Mouse (Mus musculus) midbrain, embryonic 10.5 days (tissue): ENCODE results near the gene 1700028P14Rik. TPM values are rescaled to one million over a fixed set of nuclear protein-coding genes. Genes with fewer than 3 reads are reported as not detected.
"Not testable (repeated sequence)": the region's sequence is repeated elsewhere in the genome, so short reads cannot be mapped to it uniquely, and the experiment has no call there.

ENCODE experiments used
- DNase-seq: peaks from one replicate; pipeline ENCODE4 v3.0.0-alpha.2; 2017; ENCODE audit warnings: low spot score
- H3K27ac ChIP-seq: fragments of 300-500 bp; sonication (generic); replicated peaks from 2 replicates; pipeline ENCODE4 v1.5.1; 2016; ENCODE audit warnings: mild to moderate bottlenecking
- H3K27me3 ChIP-seq: fragments of 300-500 bp; sonication (generic); 2 replicates; pipeline ENCODE4 v1.6.1; 2016; ENCODE audit warnings: low read depth, mild to moderate bottlenecking; ENCODE audit not compliant: poor library complexity, severe bottlenecking
- H3K36me3 ChIP-seq: fragments of 300-500 bp; sonication (generic); 2 replicates; pipeline ENCODE4 v1.6.1; 2016; ENCODE audit warnings: mild to moderate bottlenecking, moderate library complexity
- H3K4me1 ChIP-seq: fragments of 300-500 bp; sonication (generic); 2 replicates; pipeline ENCODE4 v1.6.1; 2016
- H3K4me3 ChIP-seq: fragments of 300-500 bp; sonication (generic); 2 replicates; pipeline ENCODE4 v1.5.1; 2016; ENCODE audit warnings: mild to moderate bottlenecking, moderate library complexity
- H3K9me3 ChIP-seq: fragments of 300-500 bp; sonication (generic); replicated peaks from 2 replicates; pipeline ENCODE4 v1.6.1; 2016; ENCODE audit warnings: mild to moderate bottlenecking
- WGBS: fragments of 180-500 bp; shearing (Covaris S2); methylation state at CpG from one replicate; pipeline ENCODE4 v1.1.7; 2016; 5-methylcytosine and 5-hydroxymethylcytosine counted together
- polyA plus RNA-seq: library from polyadenylated mRNA; unstranded; fragments of >200 nt; fragmentation: Nextera tagmentation; extraction: Ambion mirVana; gene quantifications from 2 replicates; pipeline ENCODE4 v1.2.1, GENCODE M21; 2016

Gene 1700028P14Rik
- polyA plus RNA-seq = 0.14 TPM in 1 of 2 replicates, not detected in the other

DNA sequence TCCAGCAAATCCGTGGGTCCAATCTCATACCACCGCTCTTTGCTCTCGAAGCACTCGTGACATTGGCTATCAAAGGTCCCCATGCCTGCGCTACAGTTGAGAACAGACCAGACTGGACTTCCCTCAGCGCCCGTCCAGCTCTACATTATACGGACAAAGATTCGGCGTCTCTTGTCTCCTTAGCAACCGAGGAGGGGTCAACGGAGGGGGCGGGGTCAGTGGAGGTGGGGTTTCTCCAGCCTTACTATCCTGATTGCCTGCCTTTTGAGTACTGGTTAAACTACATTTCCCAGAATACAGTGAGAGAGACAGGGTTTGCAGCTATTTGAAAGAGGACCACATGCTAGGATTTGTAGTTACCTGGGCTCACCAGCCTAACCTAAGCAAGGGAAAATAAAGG is at the start of gene 1700028P14Rik:
Gene 1700028P14Rik, minus strand, starts transcription at position 169 of the 400 bp plus-strand sequence.
- H3K9me3 ChIP-seq = no peaks in the 10 kb centered on the region
- no peak within 1 kb of the TSS for H3K27ac ChIP-seq
- H3K4me1 ChIP-seq = peaks cover 6% of the 10 kb centered on the region
- no peaks in the 10 kb centered on the region for H3K36me3 ChIP-seq
- H3K4me3 ChIP-seq = peak within 1 kb of the TSS; percentile 38
- WGBS = 6% methylated on average over 13 of the region's 13 CpGs
- peaks cover 10% of the 10 kb centered on the region; the same call in 1 of the 2 replicates for H3K27me3 ChIP-seq
- peak; percentile 76 for DNase-seq

DNA sequence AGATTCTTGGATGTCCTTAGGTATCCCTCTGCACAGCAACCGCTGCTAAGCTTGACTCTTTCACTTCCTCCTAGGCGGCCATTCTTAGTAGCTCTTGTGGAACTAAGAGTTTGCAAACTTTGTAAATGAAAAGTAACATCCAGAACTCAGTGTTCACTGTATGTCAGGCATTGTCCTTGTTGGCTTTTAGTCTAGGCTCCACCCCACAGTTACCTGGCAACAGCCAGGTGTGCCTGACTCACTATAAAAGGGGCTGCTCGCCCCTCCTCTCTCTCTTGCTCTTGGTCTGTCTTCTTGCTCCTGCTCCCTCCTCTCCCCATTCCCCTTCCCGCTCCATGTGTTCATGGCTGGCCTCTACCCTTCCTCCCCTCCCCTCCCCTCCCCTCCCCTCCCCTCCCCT is 46.5 kb upstream of the 1700028P14Rik start:
- Histone ChIP-seq H3K4me1 (peaks cover 5% of the 10 kb centered on the region), H3K27me3 (no peaks in the 10 kb centered on the region), H3K27ac (no peak overlapping the region), H3K9me3 (no peaks in the 10 kb centered on the region), H3K4me3 (no peak overlapping the region), H3K36me3 (peaks cover 95% of the 10 kb centered on the region)
- WGBS = 87% methylated on average over 4 of the region's 4 CpGs
- DNase-seq = no peak

DNA sequence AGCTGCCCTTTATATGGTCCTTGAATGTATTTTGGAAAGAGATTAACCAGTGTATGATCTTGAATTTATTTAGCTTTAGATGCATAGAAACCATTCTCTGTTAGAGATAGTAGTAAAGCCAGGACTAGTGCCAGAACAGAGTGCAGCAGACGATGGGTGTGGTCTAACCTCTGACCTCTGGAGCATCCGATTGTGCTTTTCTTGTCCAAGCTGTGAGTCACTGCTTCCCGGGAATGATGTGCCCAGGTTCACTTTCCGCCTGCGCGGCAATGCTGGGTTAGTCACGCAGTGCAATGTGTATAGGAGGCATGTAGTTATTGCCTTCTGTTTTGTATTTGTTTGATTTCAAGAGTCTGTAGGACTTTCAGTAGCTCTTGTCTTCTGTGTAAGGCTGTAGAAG is 45.8 kb upstream of the 1700028P14Rik start:
- H3K27me3 ChIP-seq = no peaks in the 10 kb centered on the region
- H3K9me3 ChIP-seq = no peaks in the 10 kb centered on the region
- H3K4me3 ChIP-seq = no peak overlapping the region
- 86% methylated on average over 7 of the region's 7 CpGs for WGBS
- H3K4me1 ChIP-seq = peaks cover 5% of the 10 kb centered on the region
- peaks cover 90% of the 10 kb centered on the region for H3K36me3 ChIP-seq
- H3K27ac ChIP-seq = no peak overlapping the region
- DNase-seq = no peak

DNA sequence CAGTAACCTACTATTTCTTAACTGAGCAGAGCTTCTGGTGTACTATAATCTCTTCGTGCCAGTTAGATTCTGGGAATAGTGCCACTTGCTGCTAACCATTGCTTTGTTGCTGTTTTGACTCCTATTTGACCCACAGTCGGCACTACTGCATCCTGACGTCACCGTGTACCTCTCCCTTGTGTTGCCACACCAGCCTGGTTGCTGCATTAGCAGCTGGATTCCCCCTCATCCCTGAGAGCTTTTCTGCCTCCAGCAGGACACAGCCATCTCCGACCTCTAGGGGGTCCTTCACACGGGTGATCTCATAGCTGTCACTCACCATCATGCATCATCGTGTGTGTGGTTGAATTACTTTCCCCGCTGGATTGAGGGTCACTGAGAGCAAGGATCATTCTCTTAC is 45.2 kb upstream of the 1700028P14Rik start:
- 86% methylated on average over 8 of the region's 8 CpGs for WGBS
- no peak for DNase-seq
- H3K27me3 ChIP-seq = no peaks in the 10 kb centered on the region
- H3K4me3 ChIP-seq = no peak overlapping the region
- no peak overlapping the region for H3K27ac ChIP-seq
- H3K9me3 ChIP-seq = no peaks in the 10 kb centered on the region
- peaks cover 85% of the 10 kb centered on the region for H3K36me3 ChIP-seq
- peaks cover 5% of the 10 kb centered on the region for H3K4me1 ChIP-seq

DNA sequence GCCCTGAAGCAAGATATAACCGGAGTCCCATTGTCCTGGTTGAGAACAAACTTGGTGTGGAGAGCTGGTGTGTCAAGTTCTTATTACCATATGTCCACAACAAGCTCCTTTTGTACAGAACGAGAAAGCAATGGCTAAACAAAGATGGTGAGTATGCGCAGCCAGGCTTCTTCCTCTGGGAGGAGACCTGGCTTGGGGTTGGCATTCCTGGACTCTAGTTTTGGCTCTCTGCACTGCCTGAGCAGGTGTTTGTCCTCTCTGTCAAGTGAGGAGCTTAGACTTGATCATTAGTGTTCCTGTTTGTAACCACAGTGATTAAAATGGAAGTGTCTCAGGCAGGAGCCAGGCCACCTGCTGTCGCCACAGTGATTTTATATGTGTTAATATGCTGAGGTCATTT is 41.7 kb upstream of the 1700028P14Rik start:
- Histone ChIP-seq H3K36me3 (peaks cover 60% of the 10 kb centered on the region), H3K4me1 (peaks cover 20% of the 10 kb centered on the region), H3K9me3 (no peaks in the 10 kb centered on the region)

DNA sequence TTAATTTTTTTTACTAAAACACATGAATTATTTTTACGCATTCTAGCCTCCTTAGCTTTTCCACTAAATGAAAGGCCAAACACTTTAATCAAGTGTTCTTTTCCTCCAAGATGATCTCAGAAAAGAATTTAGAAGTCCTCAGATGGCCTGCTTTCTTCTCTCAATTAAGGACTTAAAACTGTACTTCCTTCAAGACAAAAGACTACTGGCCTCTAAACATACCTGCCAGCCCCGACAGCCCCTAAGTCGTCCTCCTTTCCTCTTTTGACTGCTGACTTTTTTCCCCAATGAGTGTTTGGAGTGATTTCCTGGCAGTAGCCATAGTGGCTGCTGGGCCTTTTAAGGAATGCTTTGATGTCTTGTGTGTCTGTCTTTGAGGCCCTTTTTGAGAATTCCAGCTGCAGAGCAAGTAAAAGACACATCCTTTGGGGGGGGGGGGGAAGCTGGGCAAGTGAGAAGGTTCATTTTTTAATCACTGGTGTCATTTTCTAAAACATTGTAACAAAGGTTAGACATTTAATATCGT is 35.9 kb upstream of the 1700028P14Rik start:
- WGBS = 8% methylated on average over 4 of the region's 4 CpGs
- H3K27me3 ChIP-seq = no peaks in the 10 kb centered on the region
- H3K4me1 ChIP-seq = peaks cover 33% of the 10 kb centered on the region
- peaks cover 7% of the 10 kb centered on the region; the same call in 1 of the 2 replicates for H3K36me3 ChIP-seq
- H3K4me3 ChIP-seq = peak overlapping the region; percentile 86
- no peaks in the 10 kb centered on the region for H3K9me3 ChIP-seq
- DNase-seq = peak; percentile 74
- H3K27ac ChIP-seq = peak overlapping the region; percentile 99

More for the DNA sequence above, 41.7 kb upstream of the 1700028P14Rik start:
- Histone ChIP-seq H3K27me3 (no peaks in the 10 kb centered on the region), H3K4me3 (no peak overlapping the region), H3K27ac (no peak overlapping the region)
- WGBS = 91% methylated on average over 4 of the region's 4 CpGs
- DNase-seq = no peak

DNA sequence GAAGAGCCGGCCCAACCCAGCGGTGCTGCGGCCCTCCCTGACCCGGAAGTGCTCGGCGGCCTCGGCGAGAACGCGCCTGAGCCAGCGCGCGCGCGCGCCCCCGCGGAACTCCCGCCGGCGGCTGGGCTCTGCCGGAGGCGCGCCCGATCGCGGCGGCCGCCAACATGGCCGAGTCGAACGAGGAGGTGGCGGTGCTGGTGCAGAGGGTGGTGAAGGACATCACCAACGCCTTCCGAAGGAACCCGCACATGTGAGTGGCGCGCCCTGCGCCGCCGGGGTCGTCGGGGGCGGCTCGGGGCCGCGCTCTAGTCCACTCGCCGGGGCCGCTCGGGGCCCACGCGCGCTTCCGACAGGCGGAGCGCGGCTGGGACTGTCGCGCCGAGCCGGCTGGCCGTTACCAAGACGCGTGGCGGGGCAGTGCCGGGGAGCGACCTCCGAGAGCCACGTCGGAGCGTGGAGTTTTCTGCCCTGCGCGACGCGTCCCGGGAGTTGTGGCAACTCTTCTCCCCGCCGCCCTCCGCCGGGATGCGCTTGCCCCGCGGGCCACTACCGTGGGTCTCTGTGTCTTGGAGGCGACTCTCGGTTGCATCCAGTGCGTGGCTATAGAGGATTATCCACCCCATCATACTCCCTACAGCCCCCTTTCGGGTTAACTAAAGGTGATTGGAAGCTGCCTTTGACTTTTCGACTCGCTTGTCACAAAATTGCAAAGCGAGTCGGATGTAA is 34.8 kb upstream of the 1700028P14Rik start, which contains the start of gene Ptar1:
Gene Ptar1, plus strand, starts transcription at position 134 of the 726 bp plus-strand sequence.
- H3K36me3 ChIP-seq = peaks cover 7% of the 10 kb centered on the region; the same call in 1 of the 2 replicates
- peak; percentile 93 for DNase-seq
- H3K4me3 ChIP-seq = peak within 1 kb of the TSS; percentile 86
- H3K27ac ChIP-seq = peak within 1 kb of the TSS; percentile 99
- no peaks in the 10 kb centered on the region for H3K9me3 ChIP-seq
- under 1% methylated on average over 93 of the region's 93 CpGs for WGBS
- H3K27me3 ChIP-seq = no peaks in the 10 kb centered on the region
- H3K4me1 ChIP-seq = peaks cover 33% of the 10 kb centered on the region

DNA sequence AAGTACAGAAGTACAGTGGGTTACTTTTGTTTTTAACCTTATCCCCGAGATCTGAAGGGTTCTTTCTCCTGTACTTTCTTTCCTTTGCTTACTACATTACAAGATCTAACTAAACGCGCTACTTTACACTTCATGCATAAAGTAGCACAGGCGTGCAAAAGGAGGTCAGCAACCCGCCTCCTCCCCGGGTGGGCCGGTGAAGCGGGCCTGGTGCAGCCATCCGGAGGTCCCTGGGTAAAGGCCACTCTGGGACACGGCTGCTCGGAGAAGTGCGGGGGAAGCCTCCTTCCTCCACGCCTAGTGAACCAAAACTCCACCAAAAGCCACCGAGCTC is 34.3 kb upstream of the 1700028P14Rik start:
- WGBS = 2% methylated on average over 14 of the region's 14 CpGs
- peaks cover 7% of the 10 kb centered on the region; the same call in 1 of the 2 replicates for H3K36me3 ChIP-seq
- H3K9me3 ChIP-seq = no peaks in the 10 kb centered on the region
- peaks cover 33% of the 10 kb centered on the region for H3K4me1 ChIP-seq
- H3K27ac ChIP-seq = peak overlapping the region; percentile 99
- H3K27me3 ChIP-seq = no peaks in the 10 kb centered on the region
- H3K4me3 ChIP-seq = peak overlapping the region; percentile 86
- DNase-seq = no peak

DNA sequence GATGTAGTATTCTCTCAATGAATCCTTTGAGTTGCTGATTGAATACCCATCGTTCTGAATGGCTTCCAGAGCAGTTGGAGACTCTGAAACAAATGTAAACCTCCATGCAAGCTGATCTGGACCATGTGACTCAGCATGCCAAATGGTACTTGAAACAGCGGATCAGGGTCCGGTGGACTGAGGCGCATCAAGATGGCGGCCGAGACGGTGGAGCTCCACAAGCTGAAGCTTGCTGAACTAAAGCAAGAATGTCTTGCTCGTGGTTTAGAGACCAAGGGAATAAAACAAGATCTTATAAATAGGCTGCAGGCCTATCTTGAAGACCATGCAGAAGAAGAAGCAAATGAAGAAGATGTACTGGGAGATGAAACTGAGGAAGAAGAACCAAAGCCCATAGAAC is 23.0 kb upstream of the 1700028P14Rik start:
- not testable (repeated sequence) for DNase-seq, H3K4me3 ChIP-seq, H3K9me3 ChIP-seq, H3K27ac ChIP-seq, H3K27me3 ChIP-seq, H3K36me3 ChIP-seq, H3K4me1 ChIP-seq
- WGBS = 92% methylated on average over 8 of the region's 8 CpGs

DNA sequence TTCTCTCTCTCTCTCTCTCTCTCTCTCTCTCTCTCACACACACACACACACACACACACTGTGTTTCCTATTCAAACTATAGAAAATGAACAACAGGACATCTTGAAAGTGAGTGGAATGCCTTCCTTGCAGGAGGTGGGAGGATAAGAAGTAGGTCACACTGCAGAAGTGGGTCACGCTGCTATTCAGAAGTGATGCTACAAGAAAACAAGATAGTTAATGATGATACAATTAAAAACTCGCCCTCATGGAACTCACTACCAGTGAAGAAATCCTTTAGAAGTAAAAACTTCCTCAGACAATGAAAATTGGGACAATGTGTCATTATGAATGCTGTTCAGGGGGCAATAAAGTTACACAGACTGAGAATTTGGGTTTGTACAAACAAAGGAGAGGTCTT is 20.4 kb upstream of the 1700028P14Rik start:
- Histone ChIP-seq H3K36me3 (no peaks in the 10 kb centered on the region), H3K9me3 (peaks cover 4% of the 10 kb centered on the region; the same call in 1 of the 2 replicates), H3K27ac (no peak overlapping the region), H3K27me3 (no peaks in the 10 kb centered on the region), H3K4me1 (no peaks in the 10 kb centered on the region), H3K4me3 (no peak overlapping the region)
- no peak for DNase-seq
- 63% methylated on average over 2 of the region's 2 CpGs for WGBS

DNA sequence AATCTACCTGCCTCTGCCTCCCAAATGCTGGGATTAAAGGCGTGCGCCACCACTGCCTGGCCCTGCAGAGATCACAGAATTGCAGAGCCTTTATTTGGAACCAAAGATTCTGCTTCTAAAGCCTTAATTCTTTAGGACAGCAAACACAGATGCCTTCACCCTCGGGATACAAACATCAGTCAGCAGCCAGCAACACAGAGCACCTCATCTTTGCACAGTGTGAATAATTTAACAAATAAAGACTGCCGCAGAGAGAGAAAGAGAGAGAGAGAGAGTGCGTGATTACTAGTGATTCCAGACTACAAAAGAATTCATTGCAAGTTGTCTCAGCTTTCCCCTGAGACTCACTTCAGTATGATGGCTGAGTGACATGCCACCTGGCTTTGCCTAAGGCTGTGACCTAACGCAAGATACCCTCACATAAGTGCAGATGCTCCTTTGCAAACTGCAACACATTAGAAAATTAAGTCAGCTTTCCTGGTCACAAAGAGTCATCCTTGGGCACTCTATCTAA is 15.6 kb upstream of the 1700028P14Rik start:
- Histone ChIP-seq H3K36me3 (no peaks in the 10 kb centered on the region), H3K4me1 (peaks cover 8% of the 10 kb centered on the region), H3K27me3 (no peaks in the 10 kb centered on the region), H3K9me3 (no peaks in the 10 kb centered on the region), H3K4me3 (no peak overlapping the region), H3K27ac (no peak overlapping the region)
- no peak for DNase-seq
- WGBS = 72% methylated on average over 6 of the region's 6 CpGs

DNA sequence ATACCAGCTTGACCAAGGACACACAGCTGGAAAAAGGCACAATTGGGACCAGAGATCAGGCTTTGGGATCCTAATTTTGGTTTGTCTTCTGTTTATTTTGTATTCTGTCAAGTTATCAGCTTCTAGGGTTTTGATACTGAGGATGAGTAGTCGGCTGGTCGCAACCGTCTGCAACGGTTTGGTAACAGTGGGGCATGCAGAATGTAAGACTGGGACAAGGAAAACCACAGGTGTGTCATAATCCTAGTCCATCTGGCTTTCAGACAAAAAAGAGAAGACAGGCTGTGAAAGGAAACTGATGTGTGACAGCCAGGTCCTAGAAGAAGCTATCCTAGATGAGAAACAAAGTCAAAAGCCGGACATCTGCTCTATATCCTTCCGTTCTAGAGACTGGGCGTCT is 11.5 kb upstream of the 1700028P14Rik start:
- no peaks in the 10 kb centered on the region for H3K36me3 ChIP-seq
- no peak overlapping the region for H3K4me3 ChIP-seq
- H3K27ac ChIP-seq = no peak overlapping the region
- H3K4me1 ChIP-seq = peaks cover 8% of the 10 kb centered on the region
- DNase-seq = no peak
- no peaks in the 10 kb centered on the region for H3K9me3 ChIP-seq
- H3K27me3 ChIP-seq = no peaks in the 10 kb centered on the region
- 91% methylated on average over 7 of the region's 7 CpGs for WGBS

DNA sequence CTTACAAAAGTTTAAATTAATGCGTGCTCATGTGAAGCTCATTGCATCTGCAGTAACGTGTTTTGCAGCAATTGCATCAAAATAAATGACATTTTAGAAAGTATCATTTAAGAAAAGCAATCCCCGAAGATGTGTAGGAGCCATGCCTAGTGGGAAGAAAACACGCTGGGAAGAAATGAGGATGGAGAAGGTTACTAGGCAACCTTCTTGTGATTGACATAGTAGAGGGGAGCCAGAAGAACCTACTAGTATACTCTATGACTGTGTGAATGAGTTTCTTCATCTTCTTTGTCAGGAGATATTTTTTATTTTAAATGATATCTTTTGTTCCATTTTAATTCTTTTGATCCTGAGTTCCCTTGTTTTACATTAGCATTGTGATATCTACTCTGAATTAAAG is 5.7 kb upstream of the 1700028P14Rik start:
- H3K27me3 ChIP-seq = no peaks in the 10 kb centered on the region
- no peaks in the 10 kb centered on the region for H3K4me1 ChIP-seq
- no peak overlapping the region for H3K4me3 ChIP-seq
- DNase-seq = no peak
- H3K27ac ChIP-seq = no peak overlapping the region
- WGBS = 84% methylated on average over 4 of the region's 4 CpGs
- H3K36me3 ChIP-seq = no peaks in the 10 kb centered on the region
- no peaks in the 10 kb centered on the region for H3K9me3 ChIP-seq
